Mouse (Mus musculus) lung, postnatal 0 days (tissue): ENCODE measurements around the gene Dnajc5.

Experiments
- CTCF ChIP-seq: IDR thresholded peaks from 2 replicates; pipeline ENCODE4 v1.5.1; 2016; ENCODE audit warnings: antibody characterized with exemption, mild to moderate bottlenecking
- EP300 ChIP-seq: IDR thresholded peaks from 2 replicates; pipeline ENCODE4 v1.6.1; 2016; ENCODE audit warnings: antibody characterized with exemption, mild to moderate bottlenecking, control low read depth

DNA sequence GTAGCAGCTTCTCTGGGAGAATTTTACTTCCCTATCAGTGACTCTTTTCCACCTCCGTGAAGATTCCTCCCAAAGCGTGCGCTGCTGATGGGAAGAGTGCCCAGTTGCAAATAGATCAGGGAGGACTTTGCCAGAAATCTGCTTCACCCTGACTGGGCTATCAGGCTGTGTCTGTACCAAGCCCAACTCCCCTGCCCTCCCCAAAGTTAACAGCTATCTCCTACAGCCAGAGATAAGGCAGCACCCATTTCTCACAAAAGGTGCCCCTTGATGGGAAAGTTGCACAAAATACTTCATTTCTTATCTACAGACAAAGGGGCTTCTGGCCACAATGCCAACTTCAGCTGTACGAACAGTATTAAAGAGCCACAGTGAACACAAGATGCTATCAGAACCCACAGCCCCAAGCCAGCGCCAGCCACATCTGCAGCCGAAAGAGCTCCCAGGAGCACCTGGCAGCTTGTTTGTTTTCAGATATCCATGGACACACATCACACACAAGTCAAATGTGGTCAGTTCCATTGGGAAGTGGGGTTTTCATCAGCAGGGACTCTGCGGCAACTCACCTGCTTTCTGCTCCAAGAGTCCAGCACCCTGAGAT, 57.8 kb downstream of the Dnajc5 start:
- no peak for TF ChIP-seq CTCF
- TF ChIP-seq EP300: no peak
